ENCODE assay signal across 8 mouse cellular contexts in genomic region chr11:67482217-67482760, GRCm38 (mm10). TPM values are rescaled to one million over a fixed set of nuclear protein-coding genes. Genes with fewer than 3 reads are reported as not detected.
DNase-seq lines count a peak whose midpoint lies in the region; ATAC-seq and TF ChIP-seq lines count a peak whose summit lies in the region.

No protein-coding gene starts in this region.

- no peak overlapping the region for H3K27ac ChIP-seq in lung, postnatal 0 days (ENCODE audit: low read length)
- H3K27ac ChIP-seq in embryonic facial prominence, embryonic 15.5 days (replicated peaks) = peak overlapping the region; percentile 76
- H3K27ac ChIP-seq in heart, postnatal 0 days (ENCODE audit: low read depth) = no peak overlapping the region
- no peak overlapping the region; the same call in 1 of the 2 replicates for H3K27ac ChIP-seq in forebrain, embryonic 15.5 days (replicated peaks)

- H3K4me2 ChIP-seq in lung, postnatal 0 days (replicated peaks; ENCODE audit: low read depth, low read length) = no peak overlapping the region
- H3K4me2 ChIP-seq in embryonic facial prominence, embryonic 15.5 days (replicated peaks) = 0 out of 2 replicates have a peak overlapping the region, but pooled peaks have one; percentile 9
- H3K4me2 ChIP-seq in heart, postnatal 0 days (ENCODE audit: low read depth, low read length) = 0 out of 2 replicates have a peak overlapping the region, but pooled peaks have one; percentile 6
- no peak overlapping the region for H3K4me2 ChIP-seq in forebrain, embryonic 15.5 days (replicated peaks)

- H3K27me3 ChIP-seq in lung, postnatal 0 days (replicated peaks; ENCODE audit: insufficient read depth, low read length) = no peaks in the 10 kb centered on the region
- H3K27me3 ChIP-seq in embryonic facial prominence, embryonic 15.5 days = no peaks in the 10 kb centered on the region
- H3K27me3 ChIP-seq in heart, postnatal 0 days (ENCODE audit: control insufficient read depth, insufficient read depth, low read length) = 0 out of 2 replicates have a peak, but pooled peaks cover 5% of the 10 kb centered on the region
- H3K27me3 ChIP-seq in forebrain, embryonic 15.5 days = no peaks in the 10 kb centered on the region

- no peaks in the 10 kb centered on the region for H3K36me3 ChIP-seq in lung, postnatal 0 days (ENCODE audit: insufficient read depth, low read length)
- H3K36me3 ChIP-seq in embryonic facial prominence, embryonic 15.5 days = no peaks in the 10 kb centered on the region
- no peaks in the 10 kb centered on the region for H3K36me3 ChIP-seq in heart, postnatal 0 days (replicated peaks; ENCODE audit: control insufficient read depth, insufficient read depth, low read length)
- H3K36me3 ChIP-seq in forebrain, embryonic 15.5 days = no peaks in the 10 kb centered on the region

- no peak overlapping the region for H3K4me3 ChIP-seq in lung, postnatal 0 days (ENCODE audit: low read depth, low read length)
- no peak overlapping the region for H3K4me3 ChIP-seq in embryonic facial prominence, embryonic 15.5 days (replicated peaks)
- H3K4me3 ChIP-seq in heart, postnatal 0 days (ENCODE audit: low read depth, low read length) = no peak overlapping the region
- H3K4me3 ChIP-seq in forebrain, embryonic 15.5 days = no peak overlapping the region

- peak; percentile 20 for DNase-seq in lung, postnatal 0 days (ENCODE audit: low spot score)
- DNase-seq in lung, postnatal 25 days (ENCODE audit: low spot score) = no peak
- peak; percentile 33 for DNase-seq in heart, postnatal 0 days (ENCODE audit: low spot score)
- DNase-seq in lung, postnatal 14 days = peak; percentile 42
- DNase-seq in spleen, postnatal 4 days (ENCODE audit: low spot score in 2 of 2) = no peak
- DNase-seq in c-Kit-positive CD71-positive TER-119-positive erythroid progenitor cells, embryonic 14.5 days (ENCODE audit: low spot score) = no peak

- TF ChIP-seq CTCF in lung, postnatal 0 days (IDR thresholded peaks at IDR 0.05) = no peak
- TF ChIP-seq CTCF in heart, postnatal 0 days (IDR thresholded peaks at IDR 0.05; ENCODE audit: low read depth) = no peak

- H3K4me1 ChIP-seq in lung, postnatal 0 days (ENCODE audit: insufficient read depth, low read depth, low read length) = no peaks in the 10 kb centered on the region
- peaks cover 27% of the 10 kb centered on the region for H3K4me1 ChIP-seq in embryonic facial prominence, embryonic 15.5 days
- peaks cover 10% of the 10 kb centered on the region for H3K4me1 ChIP-seq in heart, postnatal 0 days (ENCODE audit: control insufficient read depth, insufficient read depth)
- peaks cover 6% of the 10 kb centered on the region for H3K4me1 ChIP-seq in forebrain, embryonic 15.5 days

- no peak for TF ChIP-seq EP300 in lung, postnatal 0 days (IDR thresholded peaks at IDR 0.05)
- TF ChIP-seq EP300 in heart, postnatal 0 days (IDR thresholded peaks at IDR 0.05; ENCODE audit: low read depth) = no peak

- ATAC-seq in lung, postnatal 0 days = no peak
- peak; percentile 86 for ATAC-seq in embryonic facial prominence, embryonic 15.5 days (ENCODE audit: insufficient number of reproducible peaks, low FRiP score, low TSS enrichment, low read depth)
- 0 out of 2 replicates have a peak, but pooled peaks have one; percentile 41 for ATAC-seq in heart, postnatal 0 days (ENCODE audit: insufficient read depth, low read depth)
- no peak for ATAC-seq in forebrain, embryonic 15.5 days (replicated peaks)

- H3K9me3 ChIP-seq in lung, postnatal 0 days (ENCODE audit: low read length) = no peaks in the 10 kb centered on the region
- no peaks in the 10 kb centered on the region for H3K9me3 ChIP-seq in embryonic facial prominence, embryonic 15.5 days (replicated peaks)
- no peaks in the 10 kb centered on the region for H3K9me3 ChIP-seq in heart, postnatal 0 days (replicated peaks; ENCODE audit: control insufficient read depth, low read length)
- H3K9me3 ChIP-seq in forebrain, embryonic 15.5 days = no peaks in the 10 kb centered on the region

- WGBS in lung, postnatal 0 days = 50% methylated on average over 9 of the region's 9 CpGs
- 27% methylated on average over 9 of the region's 9 CpGs for WGBS in embryonic facial prominence, embryonic 15.5 days
- 35% methylated on average over 9 of the region's 9 CpGs for WGBS in heart, postnatal 0 days
- 68% methylated on average over 9 of the region's 9 CpGs for WGBS in forebrain, embryonic 15.5 days

- H3K9ac ChIP-seq in lung, postnatal 0 days (replicated peaks; ENCODE audit: low read depth) = no peak overlapping the region
- no peak overlapping the region for H3K9ac ChIP-seq in embryonic facial prominence, embryonic 15.5 days
- H3K9ac ChIP-seq in heart, postnatal 0 days (replicated peaks; ENCODE audit: low read depth, low read length) = no peak overlapping the region
- H3K9ac ChIP-seq in forebrain, embryonic 15.5 days (replicated peaks) = no peak overlapping the region

RNA-seq across cellular contexts. Expression of gene Gas7, which starts 27.1 kb away (rescaled TPM):
- polyA plus RNA-seq in lung, postnatal 0 days (2015; fragmentation: Nextera tagmentation; extraction: Ambion mirVana) = 18.7 and 20.9 TPM in 2 replicates
- polyA plus RNA-seq in embryonic facial prominence, embryonic 15.5 days (2015; fragmentation: Nextera tagmentation; extraction: Ambion mirVana) = 24.4 and 25.0 TPM in 2 replicates
- 5.3 and 23.2 TPM in 2 replicates for total RNA-seq in heart, postnatal 0 days (2014; rRNA removed; ENCODE audit: low replicate concordance)
- polyA plus RNA-seq in heart, postnatal 0 days (2015; fragmentation: Nextera tagmentation; extraction: Ambion mirVana) = 4.6 and 4.8 TPM in 2 replicates
- 56.6 and 57.8 TPM in 2 replicates for polyA plus RNA-seq in forebrain, embryonic 15.5 days (2015; fragmentation: Nextera tagmentation; extraction: Ambion mirVana)

Comparison
In these comparisons a context has a peak if more than half of its experiments do, and no peak if none do; other contexts are left out.
1. DNase-seq: peak in lung, postnatal 0 days (single experiment), heart, postnatal 0 days (single experiment) and lung, postnatal 14 days (single experiment); none in lung, postnatal 25 days (single experiment), spleen, postnatal 4 days (0 of 2) and c-Kit-positive CD71-positive TER-119-positive erythroid progenitor cells, embryonic 14.5 days (single experiment).
2. ATAC-seq: peak in embryonic facial prominence, embryonic 15.5 days (single experiment) and heart, postnatal 0 days (single experiment); none in lung, postnatal 0 days (single experiment) and forebrain, embryonic 15.5 days (single experiment).
3. H3K4me2 ChIP-seq: peak in embryonic facial prominence, embryonic 15.5 days (single experiment) and heart, postnatal 0 days (single experiment); none in lung, postnatal 0 days (single experiment) and forebrain, embryonic 15.5 days (single experiment).